Mouse (Mus musculus) liver, embryonic 13.5 days (tissue): ENCODE measurements around the gene Adamts17. TPM values are rescaled to one million over a fixed set of nuclear protein-coding genes. Genes with fewer than 3 reads are reported as not detected.

Source experiments
- ATAC-seq: fragments of 200-750 bp; cut with Nextera tagmentation; 2 replicates; pipeline ENCODE4 v1.8.0; 2017; ENCODE audit warnings: low read depth, mild to moderate bottlenecking, moderate number of reproducible peaks, moderate library complexity
- DNase-seq: peaks from one replicate; pipeline ENCODE4 v3.0.0; 2022
- H3K27ac ChIP-seq: fragments of 300-500 bp; sonication (generic); 2 replicates; pipeline ENCODE4 v1.5.1; 2015; ENCODE audit warnings: moderate library complexity, mild to moderate bottlenecking, inconsistent platforms
- H3K27me3 ChIP-seq: fragments of 300-500 bp; sonication (generic); 2 replicates; pipeline ENCODE4 v1.6.1; 2015; ENCODE audit warnings: mild to moderate bottlenecking, inconsistent platforms
- H3K36me3 ChIP-seq: fragments of 300-500 bp; sonication (generic); 2 replicates; pipeline ENCODE4 v1.6.1; 2015; ENCODE audit warnings: mild to moderate bottlenecking, inconsistent platforms
- H3K4me1 ChIP-seq: fragments of 300-500 bp; sonication (generic); replicated peaks from 2 replicates; pipeline ENCODE4 v1.6.1; 2015; ENCODE audit warnings: inconsistent platforms
- H3K4me2 ChIP-seq: fragments of 300-500 bp; sonication (generic); 2 replicates; pipeline ENCODE4 v1.6.1; 2015; ENCODE audit warnings: inconsistent platforms, mild to moderate bottlenecking, moderate library complexity
- H3K4me3 ChIP-seq: fragments of 300-500 bp; sonication (generic); replicated peaks from 2 replicates; pipeline ENCODE4 v1.5.1; 2015; ENCODE audit warnings: mild to moderate bottlenecking, inconsistent platforms
- H3K9ac ChIP-seq: fragments of 300-500 bp; sonication (generic); 2 replicates; pipeline ENCODE4 v1.6.1; 2015; ENCODE audit warnings: mild to moderate bottlenecking, inconsistent platforms
- H3K9me3 ChIP-seq: fragments of 300-500 bp; sonication (generic); replicated peaks from 2 replicates; pipeline ENCODE4 v1.6.1; 2016; ENCODE audit warnings: inconsistent platforms
- WGBS: fragments of 180-500 bp; shearing (Covaris S2); methylation state at CpG from one replicate; pipeline ENCODE4 v1.1.7; 2015; ENCODE audit not compliant: insufficient replicate concordance; 5-methylcytosine and 5-hydroxymethylcytosine counted together
- polyA plus RNA-seq: library from polyadenylated mRNA; unstranded; fragments of >200 nt; fragmentation: Nextera tagmentation; extraction: Ambion mirVana; gene quantifications from 2 replicates; pipeline ENCODE4 v1.2.1, GENCODE M21; 2015

The Adamts17 gene
- polyA plus RNA-seq, 1 experiment from 2014 or later, result 0.33 TPM

GRCm38 (mm10) chr7:66976371-66976770, 136.8 kb downstream of the Adamts17 start:
- Histone ChIP-seq H3K9ac (no peak overlapping the region), H3K36me3 (no peaks in the 10 kb centered on the region), H3K27ac (no peak overlapping the region), H3K4me3 (no peak overlapping the region), H3K4me1 (no peaks in the 10 kb centered on the region), H3K4me2 (no peak overlapping the region), H3K27me3 (no peaks in the 10 kb centered on the region), H3K9me3 (no peaks in the 10 kb centered on the region)
- DNase-seq, result no peak
- WGBS, result 82% methylated on average over 9 of the region's 9 CpGs
- ATAC-seq, result no peak

- no peak for DNase-seq
- Histone ChIP-seq H3K9ac (no peak overlapping the region), H3K9me3 (no peaks in the 10 kb centered on the region), H3K27me3 (no peaks in the 10 kb centered on the region), H3K27ac (no peak overlapping the region), H3K4me2 (no peak overlapping the region), H3K4me1 (no peaks in the 10 kb centered on the region), H3K4me3 (no peak overlapping the region), H3K36me3 (no peaks in the 10 kb centered on the region)
- ATAC-seq, result no peak
- 70% methylated on average over 6 of the region's 6 CpGs for WGBS
Measured at GRCm38 (mm10) chr7:66981591-66981990, 142.1 kb downstream of the Adamts17 start.

DNA sequence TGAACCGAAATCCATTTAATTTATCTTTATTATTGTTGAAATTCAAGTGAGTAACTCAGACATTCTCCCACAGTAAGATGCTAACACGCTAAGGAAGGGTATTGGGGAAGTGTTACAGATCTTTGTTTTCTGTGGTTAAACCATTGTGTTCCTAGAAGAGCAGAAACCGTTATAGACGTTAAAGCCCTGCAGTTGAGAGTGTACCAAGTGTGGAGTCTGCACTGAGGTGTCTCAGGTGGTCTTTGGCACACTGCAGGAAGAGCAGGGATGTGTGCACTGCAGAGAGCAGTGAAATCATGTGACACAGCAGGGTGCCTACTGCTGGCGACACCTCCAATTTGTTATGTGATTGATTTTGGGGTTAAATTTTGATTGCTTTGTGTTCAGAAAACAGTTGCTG, 142.5 kb downstream of the Adamts17 start:
- ATAC-seq, result no peak

DNA sequence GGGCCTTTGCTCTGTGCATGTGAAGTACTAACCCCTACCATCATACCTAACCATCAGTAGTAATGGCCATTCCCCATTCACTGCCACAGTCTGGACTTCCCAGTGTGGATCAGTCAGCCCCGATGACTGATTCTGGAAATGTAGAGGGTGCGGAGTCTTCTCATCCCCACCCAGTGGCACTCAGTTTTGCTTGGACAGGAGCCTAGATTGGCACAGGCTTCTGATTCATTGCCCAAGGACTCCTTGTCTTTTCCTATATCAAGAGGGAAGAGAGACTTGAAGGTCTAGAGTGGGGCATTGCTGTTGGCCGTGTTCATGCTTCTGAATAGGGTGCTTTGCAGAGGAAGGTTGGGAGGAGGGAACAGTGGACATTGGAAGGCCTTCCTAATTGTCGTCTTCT, 148.1 kb downstream of the Adamts17 start:
- Histone ChIP-seq H3K9ac (no peak overlapping the region), H3K36me3 (no peaks in the 10 kb centered on the region), H3K4me2 (no peak overlapping the region), H3K4me1 (no peaks in the 10 kb centered on the region), H3K4me3 (no peak overlapping the region), H3K27me3 (no peaks in the 10 kb centered on the region), H3K9me3 (peaks cover 4% of the 10 kb centered on the region; the same call in 1 of the 2 replicates), H3K27ac (no peak overlapping the region)
- no peak for DNase-seq
- ATAC-seq, result no peak
- WGBS, result 80% methylated on average over 4 of the region's 4 CpGs

More for the DNA sequence above, 142.5 kb downstream of the Adamts17 start:
- Histone ChIP-seq H3K27ac (no peak overlapping the region), H3K4me1 (no peaks in the 10 kb centered on the region), H3K36me3 (no peaks in the 10 kb centered on the region), H3K9me3 (no peaks in the 10 kb centered on the region), H3K27me3 (no peaks in the 10 kb centered on the region), H3K9ac (no peak overlapping the region), H3K4me3 (no peak overlapping the region), H3K4me2 (no peak overlapping the region)
- 34% methylated on average over 5 of the region's 5 CpGs for WGBS
- DNase-seq, result no peak

DNA sequence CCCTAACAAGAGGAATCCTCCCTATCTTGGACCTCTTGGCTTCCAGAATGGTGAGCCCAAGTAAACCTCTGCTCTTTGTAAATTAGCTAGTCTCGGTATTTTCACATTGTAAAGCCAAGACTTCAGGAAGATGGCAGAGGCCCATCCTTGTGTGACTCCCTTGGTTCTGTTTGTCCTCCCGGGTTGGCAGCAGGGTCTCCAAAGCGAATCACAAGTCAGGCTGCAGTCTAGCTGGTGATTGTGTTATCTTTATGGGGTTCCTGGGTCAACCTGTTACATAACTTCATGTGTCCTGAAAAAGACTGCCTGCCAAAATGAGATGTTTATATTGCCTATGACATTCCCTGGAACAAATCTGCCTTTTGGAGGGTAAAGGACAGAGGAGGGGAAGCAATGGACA, 148.9 kb downstream of the Adamts17 start:
- Histone ChIP-seq H3K27ac (no peak overlapping the region), H3K27me3 (no peaks in the 10 kb centered on the region), H3K4me2 (no peak overlapping the region), H3K4me3 (no peak overlapping the region), H3K36me3 (no peaks in the 10 kb centered on the region), H3K9me3 (peaks cover 4% of the 10 kb centered on the region; the same call in 1 of the 2 replicates), H3K9ac (no peak overlapping the region), H3K4me1 (no peaks in the 10 kb centered on the region)
- DNase-seq (no peak), ATAC-seq (no peak)
- WGBS, result 68% methylated on average over 3 of the region's 3 CpGs

GRCm38 (mm10) chr7:66989357-66990045, 150.0 kb downstream of the Adamts17 start:
- Histone ChIP-seq H3K9ac (no peak overlapping the region), H3K27ac (no peak overlapping the region), H3K36me3 (no peaks in the 10 kb centered on the region), H3K4me2 (no peak overlapping the region), H3K27me3 (no peaks in the 10 kb centered on the region), H3K4me1 (no peaks in the 10 kb centered on the region), H3K4me3 (no peak overlapping the region), H3K9me3 (peaks cover 4% of the 10 kb centered on the region; the same call in 1 of the 2 replicates)
- ATAC-seq (no peak), DNase-seq (no peak)
- 62% methylated on average over 3 of the region's 3 CpGs for WGBS

- Histone ChIP-seq H3K4me2 (no peak overlapping the region), H3K36me3 (no peaks in the 10 kb centered on the region), H3K4me1 (no peaks in the 10 kb centered on the region), H3K27ac (no peak overlapping the region), H3K27me3 (no peaks in the 10 kb centered on the region), H3K9me3 (no peaks in the 10 kb centered on the region), H3K9ac (no peak overlapping the region), H3K4me3 (no peak overlapping the region)
- WGBS, result 70% methylated on average over 6 of the region's 6 CpGs
- ATAC-seq, result no peak
- DNase-seq, result no peak
Measured at GRCm38 (mm10) chr7:66998821-66999220, 159.3 kb downstream of the Adamts17 start.

DNA sequence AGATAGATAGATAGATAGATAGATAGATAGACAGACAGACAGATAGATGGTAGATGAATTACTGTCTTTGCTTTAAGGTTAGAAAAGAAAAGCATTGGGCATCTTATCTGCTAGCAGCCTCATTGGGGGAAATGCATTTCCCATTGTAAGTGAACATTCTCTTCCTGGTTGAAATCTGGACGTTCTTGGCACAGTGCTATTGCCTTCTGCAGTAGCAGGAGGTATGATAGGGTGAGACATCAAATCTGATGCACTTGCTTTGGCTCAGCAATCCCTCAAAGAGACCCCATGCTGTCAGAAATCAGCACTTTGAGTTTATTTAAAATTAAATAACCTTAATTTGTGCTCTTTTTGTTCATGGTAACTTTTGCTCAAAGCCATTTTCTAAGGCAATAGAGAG, 164.1 kb downstream of the Adamts17 start:
- Histone ChIP-seq H3K4me2 (no peak overlapping the region), H3K9ac (no peak overlapping the region), H3K4me1 (no peaks in the 10 kb centered on the region), H3K36me3 (no peaks in the 10 kb centered on the region), H3K9me3 (0 out of 2 replicates have a peak, but pooled peaks cover under 1% of the 10 kb centered on the region), H3K27me3 (no peaks in the 10 kb centered on the region), H3K27ac (no peak overlapping the region), H3K4me3 (no peak overlapping the region)
- ATAC-seq (no peak), DNase-seq (no peak)
- 29% methylated on average over 1 of the region's 1 CpGs for WGBS

GRCm38 (mm10) chr7:67004220-67004619, 164.7 kb downstream of the Adamts17 start:
- DNase-seq, result no peak
- Histone ChIP-seq H3K4me2 (no peak overlapping the region), H3K9me3 (0 out of 2 replicates have a peak, but pooled peaks cover 6% of the 10 kb centered on the region), H3K4me3 (no peak overlapping the region), H3K4me1 (no peaks in the 10 kb centered on the region), H3K27me3 (no peaks in the 10 kb centered on the region), H3K36me3 (no peaks in the 10 kb centered on the region), H3K27ac (no peak overlapping the region), H3K9ac (no peak overlapping the region)
- no peak for ATAC-seq
- WGBS, result 72% methylated on average over 5 of the region's 5 CpGs

GRCm38 (mm10) chr7:67009841-67010240, 170.3 kb downstream of the Adamts17 start:
- 72% methylated on average over 5 of the region's 5 CpGs for WGBS

DNA sequence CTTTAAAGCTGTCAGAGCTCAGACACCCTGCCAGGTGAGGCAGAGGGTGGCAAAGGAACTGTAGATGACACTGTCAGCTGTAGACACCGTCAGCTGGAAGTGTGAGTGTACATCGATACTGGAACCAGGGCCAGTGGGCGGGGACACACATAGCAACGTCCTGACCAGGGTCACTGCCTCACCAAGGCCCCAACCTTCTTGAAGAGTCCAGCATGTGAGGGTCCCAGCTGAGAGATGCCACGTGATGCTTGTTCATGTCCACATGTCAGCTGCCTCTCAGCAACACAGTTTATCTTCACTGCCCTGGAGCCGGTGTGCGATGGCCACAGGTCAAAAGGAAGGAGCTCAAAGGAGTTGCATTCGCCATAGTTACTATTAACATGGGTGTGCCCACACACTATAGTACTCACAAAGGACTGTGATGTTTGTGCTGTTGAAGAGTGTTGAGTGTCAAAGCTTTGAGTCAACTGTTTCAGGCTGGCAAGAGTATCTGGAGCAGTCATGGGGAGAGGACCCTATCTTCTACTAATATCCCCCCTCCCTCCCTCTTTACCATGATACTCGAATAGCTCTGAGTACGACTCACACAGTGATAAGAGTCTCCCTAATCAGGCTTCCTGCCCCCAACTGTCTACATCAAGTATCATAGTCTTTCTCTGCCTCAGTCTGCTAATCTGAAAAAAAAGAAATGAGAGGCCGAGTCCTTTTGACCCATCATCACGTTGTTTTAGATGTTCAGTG, 172.6 kb downstream of the Adamts17 start:
- Histone ChIP-seq H3K4me2 (no peak overlapping the region), H3K4me1 (peaks cover 13% of the 10 kb centered on the region), H3K27me3 (no peaks in the 10 kb centered on the region), H3K36me3 (no peaks in the 10 kb centered on the region), H3K4me3 (no peak overlapping the region), H3K9ac (no peak overlapping the region), H3K27ac (no peak overlapping the region), H3K9me3 (0 out of 2 replicates have a peak, but pooled peaks cover 6% of the 10 kb centered on the region)
- WGBS, result 47% methylated on average over 12 of the region's 12 CpGs
- ATAC-seq (no peak), DNase-seq (no peak)

More at GRCm38 (mm10) chr7:67009841-67010240, 170.3 kb downstream of the Adamts17 start:
- Histone ChIP-seq H3K27ac (no peak overlapping the region), H3K9me3 (0 out of 2 replicates have a peak, but pooled peaks cover 6% of the 10 kb centered on the region), H3K4me1 (peaks cover 9% of the 10 kb centered on the region), H3K4me2 (no peak overlapping the region), H3K36me3 (no peaks in the 10 kb centered on the region), H3K27me3 (no peaks in the 10 kb centered on the region), H3K9ac (no peak overlapping the region), H3K4me3 (no peak overlapping the region)
- DNase-seq, result no peak
- ATAC-seq, result no peak
